Mouse (Mus musculus) midbrain, embryonic 15.5 days (tissue): ENCODE data around the gene Hist2h3c1. TPM values are rescaled to one million over a fixed set of nuclear protein-coding genes. Genes with fewer than 3 reads are reported as not detected.
"Not testable (repeated sequence)": the region's sequence is repeated elsewhere in the genome, so short reads cannot be mapped to it uniquely, and the experiment has no call there.

Source experiments
- ATAC-seq: fragments of 200-750 bp; cut with Nextera tagmentation; replicated peaks from 2 replicates; pipeline ENCODE4 v1.8.0; 2017; ENCODE audit warnings: moderate TSS enrichment
- H3K27ac ChIP-seq: fragments of 300-500 bp; sonication (generic); 2 replicates; pipeline ENCODE4 v1.5.1; 2015; ENCODE audit warnings: mild to moderate bottlenecking, inconsistent platforms
- H3K27me3 ChIP-seq: fragments of 300-500 bp; sonication (generic); replicated peaks from 2 replicates; pipeline ENCODE4 v1.6.1; 2015; ENCODE audit warnings: inconsistent platforms
- H3K36me3 ChIP-seq: fragments of 300-500 bp; sonication (generic); replicated peaks from 2 replicates; pipeline ENCODE4 v1.6.1; 2015; ENCODE audit warnings: inconsistent platforms
- H3K4me1 ChIP-seq: fragments of 300-500 bp; sonication (generic); 2 replicates; pipeline ENCODE4 v1.6.1; 2015; ENCODE audit warnings: inconsistent platforms
- H3K4me2 ChIP-seq: fragments of 300-500 bp; sonication (generic); 2 replicates; pipeline ENCODE4 v1.6.1; 2015; ENCODE audit warnings: inconsistent platforms, mild to moderate bottlenecking, moderate library complexity
- H3K4me3 ChIP-seq: fragments of 300-500 bp; sonication (generic); 2 replicates; pipeline ENCODE4 v1.5.1; 2015; ENCODE audit warnings: mild to moderate bottlenecking, inconsistent platforms
- H3K9ac ChIP-seq: fragments of 300-500 bp; sonication (generic); 2 replicates; pipeline ENCODE4 v1.6.1; 2015; ENCODE audit warnings: mild to moderate bottlenecking, inconsistent platforms
- H3K9me3 ChIP-seq: fragments of 300-500 bp; sonication (generic); 2 replicates; pipeline ENCODE4 v1.6.1; 2016; ENCODE audit warnings: inconsistent platforms
- WGBS: fragments of 180-500 bp; shearing (Covaris S2); methylation state at CpG from one replicate; pipeline ENCODE4 v1.1.7; 2015; ENCODE audit warnings: mixed read lengths; 5-methylcytosine and 5-hydroxymethylcytosine counted together
- polyA plus RNA-seq: library from polyadenylated mRNA; unstranded; fragments of >200 nt; fragmentation: Nextera tagmentation; extraction: Ambion mirVana; gene quantifications from 2 replicates; pipeline ENCODE4 v1.2.1, GENCODE M21; 2015

Hist2h3c1 gene
- 0.11 TPM in 1 of 2 replicates, not detected in the other for polyA plus RNA-seq

DNA sequence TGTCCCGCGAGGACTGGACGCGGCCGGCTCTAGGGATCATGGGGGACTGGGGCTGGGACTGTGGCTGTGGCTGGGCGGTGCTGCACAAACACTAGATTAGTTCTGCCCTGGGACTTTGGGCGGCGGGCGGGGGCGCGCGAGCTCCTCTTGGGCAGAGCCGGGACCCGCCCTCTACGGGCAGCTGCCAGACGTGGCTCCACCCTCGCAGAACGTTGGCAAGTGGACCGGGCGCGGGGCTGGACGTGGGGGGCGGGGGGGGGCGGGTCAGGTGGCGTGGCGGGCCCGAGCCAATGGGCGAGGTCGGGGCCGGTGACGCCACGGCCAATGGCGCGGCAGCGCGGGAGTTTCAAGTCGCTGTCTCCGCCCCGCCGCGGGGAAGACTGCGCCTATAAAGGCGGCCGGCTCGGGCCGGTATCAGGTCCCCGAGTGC is at the start of gene Hist2h3c1:
Hist2h3c1 (plus strand) TSS at position 259 of the 430 bp plus-strand sequence.
- not testable (repeated sequence) for H3K27me3 ChIP-seq, H3K36me3 ChIP-seq, H3K9ac ChIP-seq, H3K9me3 ChIP-seq
- ATAC-seq: peak; percentile 90
- H3K4me3 ChIP-seq: peak within 1 kb of the TSS; percentile 36
- H3K4me2 ChIP-seq: peak within 1 kb of the TSS; percentile 42
- WGBS: 0% methylated on average over 14 of the region's 47 CpGs
- peaks cover 15% of the 10 kb centered on the region for H3K4me1 ChIP-seq
- H3K27ac ChIP-seq: peak within 1 kb of the TSS; percentile 76; the same call in 1 of the 2 replicates

DNA sequence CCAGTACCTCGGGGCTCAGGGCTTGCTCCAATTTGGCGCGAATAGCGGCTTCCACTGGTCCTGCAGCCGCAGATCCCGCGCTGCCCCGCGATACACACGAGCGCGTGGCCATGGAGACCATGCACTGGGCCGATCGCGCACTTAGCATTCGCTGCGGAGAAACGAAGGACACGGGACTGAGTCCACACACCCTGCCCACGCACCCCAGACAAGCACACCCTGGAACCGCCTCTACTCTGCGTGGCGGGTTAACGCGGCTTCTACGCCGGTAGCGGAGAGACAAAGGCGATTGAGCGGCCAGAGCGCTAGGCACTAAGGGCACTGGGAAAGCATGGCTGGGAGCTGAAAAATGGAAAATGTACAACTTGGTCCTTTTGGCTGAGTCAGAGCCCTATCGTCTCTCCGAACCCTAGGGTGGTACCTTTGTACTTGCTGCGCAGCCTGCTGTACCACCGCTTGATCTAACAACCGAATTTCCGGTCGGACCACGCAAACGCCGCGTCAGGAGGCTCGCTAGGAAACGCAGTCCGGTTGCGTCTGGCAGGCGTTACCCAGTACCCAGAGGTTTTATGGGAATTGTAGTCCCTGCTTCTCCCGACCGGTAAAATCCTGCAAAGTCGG is 49.2 kb upstream of the Hist2h3c1 start:
- peaks cover 14% of the 10 kb centered on the region for H3K4me1 ChIP-seq
- WGBS: under 1% methylated on average over 50 of the region's 50 CpGs
- no peaks in the 10 kb centered on the region for H3K9me3 ChIP-seq
- H3K36me3 ChIP-seq: peaks cover 6% of the 10 kb centered on the region; the same call in 1 of the 2 replicates
- peak overlapping the region; percentile 76 for H3K4me2 ChIP-seq
- peak overlapping the region; percentile 71 for H3K4me3 ChIP-seq
- H3K27ac ChIP-seq: peak overlapping the region; percentile 98
- H3K9ac ChIP-seq: peak overlapping the region; percentile 91
- peak; percentile 95 for ATAC-seq
- H3K27me3 ChIP-seq: no peaks in the 10 kb centered on the region

GRCm38 (mm10) chr3:96198181-96198580 is 48.3 kb upstream of the Hist2h3c1 start:
- peaks cover 14% of the 10 kb centered on the region for H3K4me1 ChIP-seq
- WGBS: 2% methylated on average over 6 of the region's 6 CpGs
- H3K27ac ChIP-seq: peak overlapping the region; percentile 51
- peak overlapping the region; percentile 76 for H3K4me2 ChIP-seq
- peak overlapping the region; percentile 71 for H3K4me3 ChIP-seq
- no peaks in the 10 kb centered on the region for H3K9me3 ChIP-seq
- no peaks in the 10 kb centered on the region for H3K27me3 ChIP-seq
- H3K36me3 ChIP-seq: peaks cover 5% of the 10 kb centered on the region; the same call in 1 of the 2 replicates
- peak overlapping the region; percentile 25; the same call in 1 of the 2 replicates for H3K9ac ChIP-seq
- ATAC-seq: peak; percentile 50

- H3K27me3 ChIP-seq, H3K27ac ChIP-seq, H3K9me3 ChIP-seq, H3K9ac ChIP-seq, H3K36me3 ChIP-seq, ATAC-seq, H3K4me3 ChIP-seq: not testable (repeated sequence)
- Histone ChIP-seq H3K4me2 (peak overlapping the region; percentile 76), H3K4me1 (peaks cover 14% of the 10 kb centered on the region)
- WGBS: 29% methylated on average over 8 of the region's 8 CpGs
Measured at GRCm38 (mm10) chr3:96198601-96199251, 47.8 kb upstream of the Hist2h3c1 start.

DNA sequence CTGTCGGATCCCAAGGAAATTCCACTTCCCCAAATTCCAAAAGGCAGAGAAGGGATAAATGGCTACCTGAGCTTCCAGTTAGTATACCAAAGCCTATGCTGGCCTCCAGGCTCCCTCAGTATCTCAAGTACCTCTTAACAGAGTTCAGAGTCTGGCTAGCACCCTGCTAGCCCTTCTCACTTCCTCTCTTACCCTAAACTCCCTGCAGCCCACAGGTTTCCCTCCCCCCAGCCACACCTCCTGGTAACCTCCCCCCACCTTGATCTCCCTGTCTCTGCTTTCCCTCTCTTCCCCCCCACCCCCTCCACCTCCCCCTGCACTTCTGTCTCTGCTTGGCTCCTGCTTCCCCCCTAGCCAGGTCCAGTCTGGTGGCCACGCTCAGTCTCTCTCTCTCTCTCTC is 46.8 kb upstream of the Hist2h3c1 start:
- Histone ChIP-seq H3K36me3 (no peaks in the 10 kb centered on the region; the same call in 1 of the 2 replicates), H3K9me3 (no peaks in the 10 kb centered on the region), H3K27me3 (no peaks in the 10 kb centered on the region), H3K9ac (no peak overlapping the region), H3K4me1 (peaks cover 14% of the 10 kb centered on the region), H3K4me2 (no peak overlapping the region), H3K27ac (no peak overlapping the region), H3K4me3 (no peak overlapping the region)
- ATAC-seq: no peak
- 72% methylated on average over 2 of the region's 2 CpGs for WGBS

- H3K4me1 ChIP-seq: no peaks in the 10 kb centered on the region
- 87% methylated on average over 3 of the region's 3 CpGs for WGBS
- no peak overlapping the region for H3K4me2 ChIP-seq
- H3K9ac ChIP-seq: no peak overlapping the region
- no peaks in the 10 kb centered on the region for H3K36me3 ChIP-seq
- H3K4me3 ChIP-seq: no peak overlapping the region
- no peak for ATAC-seq
- H3K27me3 ChIP-seq: no peaks in the 10 kb centered on the region
- no peak overlapping the region for H3K27ac ChIP-seq
- no peaks in the 10 kb centered on the region for H3K9me3 ChIP-seq
Measured at GRCm38 (mm10) chr3:96207819-96208218, 38.7 kb upstream of the Hist2h3c1 start.

DNA sequence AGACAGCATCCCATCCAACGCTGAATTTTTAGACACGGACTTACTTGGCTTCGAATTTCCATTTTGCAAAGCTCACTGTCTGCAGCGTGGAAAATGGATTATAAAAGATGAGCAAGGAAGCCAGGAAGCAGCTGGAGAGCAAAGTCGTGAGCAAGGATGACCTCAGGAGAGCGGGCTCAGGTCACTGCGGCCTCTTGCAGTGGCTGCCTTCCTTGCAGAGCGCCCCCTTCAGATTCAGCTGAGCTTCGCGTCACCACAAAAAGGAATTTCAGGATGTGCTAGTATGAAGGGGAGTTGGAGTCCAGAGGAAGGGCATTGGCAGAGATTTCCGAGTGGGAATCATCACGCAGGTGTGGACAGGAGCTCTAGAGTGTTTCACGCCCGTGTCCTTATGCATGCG is 37.2 kb upstream of the Hist2h3c1 start:
- ATAC-seq: no peak
- H3K27me3 ChIP-seq: no peaks in the 10 kb centered on the region
- H3K36me3 ChIP-seq: no peaks in the 10 kb centered on the region
- WGBS: 22% methylated on average over 15 of the region's 15 CpGs
- H3K4me1 ChIP-seq: no peaks in the 10 kb centered on the region
- no peak overlapping the region for H3K9ac ChIP-seq
- H3K4me2 ChIP-seq: no peak overlapping the region
- no peaks in the 10 kb centered on the region for H3K9me3 ChIP-seq
- H3K4me3 ChIP-seq: no peak overlapping the region
- no peak overlapping the region for H3K27ac ChIP-seq

DNA sequence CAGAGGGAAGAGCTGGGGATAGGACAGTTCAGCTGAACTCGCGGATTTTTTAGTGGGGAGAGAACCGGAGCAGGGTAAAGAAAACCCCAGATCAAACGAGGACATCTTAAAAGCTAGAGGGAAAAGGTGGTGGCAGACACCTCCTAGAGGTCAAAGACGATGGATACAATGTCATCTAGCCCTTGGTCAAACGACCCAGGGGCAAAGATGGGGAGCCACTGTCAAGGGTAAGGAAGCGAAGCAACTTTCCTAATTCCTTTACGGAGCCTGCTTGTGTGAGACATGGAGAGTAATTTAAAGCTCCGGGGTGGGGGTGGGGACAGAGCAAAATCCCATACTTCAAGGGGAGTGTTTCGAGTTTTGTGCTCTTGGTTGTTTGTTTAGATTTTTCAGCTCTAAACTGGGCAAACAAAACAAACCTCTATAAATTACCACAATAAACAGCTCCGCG is 27.3 kb upstream of the Hist2h3c1 start:
- WGBS: under 1% methylated on average over 12 of the region's 12 CpGs
- Histone ChIP-seq H3K4me3 (peak overlapping the region; percentile 74), H3K4me1 (peaks cover 23% of the 10 kb centered on the region), H3K27ac (peak overlapping the region; percentile 98), H3K27me3 (no peaks in the 10 kb centered on the region), H3K9ac (peak overlapping the region; percentile 87), H3K36me3 (no peaks in the 10 kb centered on the region), H3K9me3 (no peaks in the 10 kb centered on the region), H3K4me2 (peak overlapping the region; percentile 93)
- ATAC-seq: peak; percentile 31

- ATAC-seq: peak; percentile 94
- Histone ChIP-seq H3K9me3 (no peaks in the 10 kb centered on the region), H3K27ac (peak within 1 kb of the TSS; percentile 98)
Measured at GRCm38 (mm10) chr3:96219661-96220130, 26.8 kb upstream of the Hist2h3c1 start, which contains the start of the genes Bola1 and Hist2h2ab. Gene Bola1 (minus strand): TSS chr3:96219709. Gene Hist2h2ab (plus strand): TSS chr3:96219865.

DNA sequence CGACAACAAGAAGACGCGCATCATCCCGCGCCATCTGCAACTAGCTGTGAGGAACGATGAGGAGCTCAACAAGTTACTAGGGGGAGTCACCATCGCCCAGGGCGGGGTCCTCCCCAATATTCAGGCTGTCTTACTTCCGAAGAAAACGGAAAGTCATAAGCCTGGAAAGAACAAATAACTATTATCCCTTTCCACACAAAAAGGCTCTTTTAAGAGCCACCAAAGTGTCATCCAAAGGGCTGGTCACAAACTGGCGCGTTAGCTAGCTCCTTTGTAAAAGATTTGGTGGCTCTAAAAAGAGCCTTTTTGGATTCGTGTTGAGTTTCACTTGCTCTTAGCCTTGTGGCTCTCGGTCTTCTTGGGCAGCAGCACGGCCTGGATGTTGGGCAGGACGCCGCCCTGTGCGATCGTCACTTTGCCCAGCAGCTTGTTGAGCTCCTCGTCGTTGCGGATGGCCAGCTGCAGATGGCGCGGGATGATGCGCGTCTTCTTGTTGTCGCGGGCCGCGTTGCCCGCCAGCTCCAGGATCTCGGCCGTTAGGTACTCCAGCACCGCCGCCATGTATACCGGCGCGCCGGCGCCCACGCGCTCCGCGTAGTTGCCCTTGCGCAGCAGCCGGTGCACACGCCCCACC is 26.2 kb upstream of the Hist2h3c1 start:
- WGBS: under 1% methylated on average over 32 of the region's 47 CpGs
- Histone ChIP-seq H3K4me1 (peaks cover 23% of the 10 kb centered on the region), H3K27ac (peak overlapping the region; percentile 98), H3K9ac (peak overlapping the region; percentile 87), H3K4me3 (peak overlapping the region; percentile 74), H3K4me2 (peak overlapping the region; percentile 93)
- not testable (repeated sequence) for H3K9me3 ChIP-seq, H3K27me3 ChIP-seq, H3K36me3 ChIP-seq
- peak; percentile 32 for ATAC-seq

More at GRCm38 (mm10) chr3:96219661-96220130, 26.8 kb upstream of the Hist2h3c1 start, which contains the start of the genes Bola1 and Hist2h2ab:
- Histone ChIP-seq H3K4me2 (peak within 1 kb of the TSS; percentile 93), H3K4me3 (peak within 1 kb of the TSS; percentile 74), H3K36me3 (no peaks in the 10 kb centered on the region), H3K4me1 (peaks cover 23% of the 10 kb centered on the region), H3K27me3 (no peaks in the 10 kb centered on the region), H3K9ac (peak within 1 kb of the TSS; percentile 87)
- under 1% methylated on average over 37 of the region's 37 CpGs for WGBS

DNA sequence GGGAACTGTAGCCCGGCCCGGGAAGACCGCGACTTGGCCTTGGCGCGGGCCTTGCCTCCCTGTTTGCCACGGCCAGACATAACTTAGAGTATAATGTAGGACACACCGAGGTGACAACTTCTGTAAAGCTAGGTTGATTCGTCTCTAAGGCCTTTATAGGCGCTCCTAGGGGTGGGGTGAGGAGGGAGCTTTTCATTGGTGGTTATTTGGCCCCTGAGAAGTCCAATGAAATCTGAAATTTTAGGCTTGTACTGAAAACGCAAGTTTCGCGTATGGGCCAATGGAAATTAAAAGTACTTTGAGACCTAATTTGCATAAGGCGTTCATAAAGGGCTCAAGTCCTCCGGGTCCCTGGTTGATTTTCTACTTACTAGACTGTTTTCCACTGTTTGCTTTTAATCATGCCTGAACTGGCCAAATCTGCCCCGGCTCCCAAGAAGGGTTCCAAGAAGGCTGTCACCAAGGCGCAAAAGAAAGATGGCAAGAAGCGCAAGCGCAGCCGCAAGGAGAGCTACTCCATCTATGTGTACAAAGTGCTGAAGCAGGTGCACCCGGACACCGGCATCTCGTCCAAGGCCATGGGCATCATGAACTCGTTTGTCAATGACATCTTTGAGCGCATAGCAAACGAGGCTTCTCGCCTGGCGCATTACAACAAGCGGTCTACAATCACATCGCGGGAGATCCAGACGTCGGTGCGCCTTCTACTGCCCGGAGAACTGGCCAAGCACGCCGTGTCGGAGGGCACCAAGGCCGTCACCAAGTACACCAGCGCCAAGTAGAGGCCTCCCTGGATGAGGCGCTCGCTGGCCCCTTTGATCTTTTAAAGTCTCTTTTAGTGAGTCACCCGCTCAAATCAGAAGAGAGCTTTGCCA is 25.5 kb upstream of the Hist2h3c1 start, which contains the start of the genes Hist2h2ac and Hist2h2be:
Hist2h2ac (minus strand) TSS at position 116 of the 875 bp plus-strand sequence.
Hist2h2be (plus strand) TSS at position 355 of the 875 bp plus-strand sequence.
- peak; percentile 79 for ATAC-seq
- Histone ChIP-seq H3K27ac (peak within 1 kb of the TSS; percentile 98), H3K36me3 (no peaks in the 10 kb centered on the region), H3K9ac (peak within 1 kb of the TSS; percentile 87), H3K9me3 (no peaks in the 10 kb centered on the region), H3K4me1 (peaks cover 23% of the 10 kb centered on the region), H3K4me3 (peak within 1 kb of the TSS; percentile 74), H3K4me2 (peak within 1 kb of the TSS; percentile 93), H3K27me3 (no peaks in the 10 kb centered on the region)
- under 1% methylated on average over 43 of the region's 43 CpGs for WGBS
